Mouse (Mus musculus) hindbrain, embryonic 11.5 days (tissue): ENCODE results near the gene Snorc. TPM values are rescaled to one million over a fixed set of nuclear protein-coding genes. Genes with fewer than 3 reads are reported as not detected.
A peak's percentile ranks its signal among the peaks of the same experiment; 100 is the strongest.

Experiments used
- ATAC-seq: fragments of 200-750 bp; cut with Nextera tagmentation; 2 replicates; pipeline ENCODE4 v1.8.0; 2017; ENCODE audit warnings: mild to moderate bottlenecking, moderate TSS enrichment, moderate library complexity; ENCODE audit not compliant: low FRiP score
- DNase-seq: peaks from one replicate; pipeline ENCODE4 v3.0.0-alpha.2; 2015; ENCODE audit warnings: low spot score
- H3K27ac ChIP-seq: fragments of 300-500 bp; sonication (generic); 2 replicates; pipeline ENCODE4 v1.5.1; 2014; ENCODE audit warnings: mild to moderate bottlenecking, low read depth, low read length
- H3K27me3 ChIP-seq: fragments of 300-500 bp; sonication (generic); 2 replicates; pipeline ENCODE4 v1.6.1; 2014; ENCODE audit warnings: mild to moderate bottlenecking, low read length, moderate library complexity, mixed read lengths; ENCODE audit not compliant: control insufficient read depth, insufficient read depth
- H3K36me3 ChIP-seq: fragments of 300-500 bp; sonication (generic); 2 replicates; pipeline ENCODE4 v1.6.1; 2014; ENCODE audit warnings: mild to moderate bottlenecking, low read length, moderate library complexity, mixed read lengths; ENCODE audit not compliant: control insufficient read depth, insufficient read depth
- H3K4me1 ChIP-seq: fragments of 300-500 bp; sonication (generic); replicated peaks from 2 replicates; pipeline ENCODE4 v1.6.1; 2014; ENCODE audit warnings: low read length, mixed read lengths; ENCODE audit not compliant: control insufficient read depth, insufficient read depth
- H3K4me2 ChIP-seq: fragments of 300-500 bp; sonication (generic); replicated peaks from 2 replicates; pipeline ENCODE4 v1.6.1; 2014; ENCODE audit warnings: mild to moderate bottlenecking, low read depth, low read length
- H3K4me3 ChIP-seq: fragments of 300-500 bp; sonication (generic); 2 replicates; pipeline ENCODE4 v1.5.1; 2014; ENCODE audit warnings: low read depth, low read length
- H3K9ac ChIP-seq: fragments of 300-500 bp; sonication (generic); 2 replicates; pipeline ENCODE4 v1.6.1; 2014; ENCODE audit warnings: low read depth, low read length
- H3K9me3 ChIP-seq: fragments of 300-500 bp; sonication (generic); 2 replicates; pipeline ENCODE4 v1.6.1; 2016; ENCODE audit warnings: low read length; ENCODE audit not compliant: control insufficient read depth
- WGBS: fragments of 180-500 bp; shearing (Covaris S2); extraction: QIAGEN DNeasy Blood & Tissue Kit; methylation state at CpG from one replicate; pipeline ENCODE4 v1.1.7; 2014; 5-methylcytosine and 5-hydroxymethylcytosine counted together
- polyA plus RNA-seq: library from polyadenylated mRNA; unstranded; fragments of >200 nt; fragmentation: Nextera tagmentation; extraction: Ambion mirVana; gene quantifications from 2 replicates; pipeline ENCODE4 v1.2.1, GENCODE M21; 2014

The Snorc gene
- polyA plus RNA-seq, 1 experiment from 2014 or later, result not detected

DNA sequence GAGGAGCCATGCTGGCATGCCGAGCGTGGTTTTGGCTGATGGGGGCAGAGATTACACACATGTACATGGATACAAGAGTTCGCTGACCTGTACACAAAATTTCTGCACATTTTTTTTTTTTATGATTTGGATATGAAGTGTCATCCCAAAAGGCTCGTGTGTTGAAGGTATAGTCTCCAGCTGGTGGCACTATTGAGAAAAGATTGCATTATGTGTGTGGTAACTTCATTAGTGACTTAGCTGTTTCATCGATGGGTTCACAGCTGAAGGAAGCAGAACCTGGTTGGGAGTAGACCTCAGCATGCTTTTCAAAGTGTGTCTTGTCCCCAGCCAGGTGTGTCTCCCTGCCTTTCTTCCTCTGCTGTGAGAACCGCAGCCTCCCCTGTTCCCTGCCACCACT is 1.8 kb upstream of the Snorc start:
- no peak overlapping the region for H3K4me3 ChIP-seq
- no peaks in the 10 kb centered on the region for H3K27me3 ChIP-seq
- H3K9me3 ChIP-seq, result no peaks in the 10 kb centered on the region
- ATAC-seq, result no peak
- no peaks in the 10 kb centered on the region for H3K36me3 ChIP-seq
- H3K27ac ChIP-seq, result no peak overlapping the region
- no peaks in the 10 kb centered on the region for H3K4me1 ChIP-seq
- no peak overlapping the region for H3K9ac ChIP-seq
- 80% methylated on average over 6 of the region's 6 CpGs for WGBS
- no peak for DNase-seq
- no peak overlapping the region for H3K4me2 ChIP-seq

DNA sequence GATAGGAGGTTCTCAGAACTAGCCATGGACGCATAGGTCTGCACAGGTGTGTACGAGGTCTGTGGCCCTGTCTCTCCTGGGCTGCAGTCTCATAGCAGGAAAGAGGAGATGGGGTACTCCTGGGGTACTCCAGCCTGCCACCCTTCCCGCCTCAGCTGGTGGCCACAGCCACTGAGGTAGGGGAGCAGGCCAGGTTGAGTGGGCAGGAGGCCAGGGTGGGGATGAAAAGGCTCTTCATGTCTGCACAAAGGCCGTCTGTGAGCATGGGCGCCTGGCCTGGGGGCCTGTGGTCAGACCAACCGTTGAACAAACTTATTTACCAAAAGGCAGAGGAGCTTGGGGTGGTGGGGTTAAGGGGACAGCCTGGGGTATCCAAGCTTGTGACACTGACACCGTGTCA is 1.8 kb downstream of the Snorc start:
- no peak for ATAC-seq
- H3K27ac ChIP-seq, result no peak overlapping the region

DNA sequence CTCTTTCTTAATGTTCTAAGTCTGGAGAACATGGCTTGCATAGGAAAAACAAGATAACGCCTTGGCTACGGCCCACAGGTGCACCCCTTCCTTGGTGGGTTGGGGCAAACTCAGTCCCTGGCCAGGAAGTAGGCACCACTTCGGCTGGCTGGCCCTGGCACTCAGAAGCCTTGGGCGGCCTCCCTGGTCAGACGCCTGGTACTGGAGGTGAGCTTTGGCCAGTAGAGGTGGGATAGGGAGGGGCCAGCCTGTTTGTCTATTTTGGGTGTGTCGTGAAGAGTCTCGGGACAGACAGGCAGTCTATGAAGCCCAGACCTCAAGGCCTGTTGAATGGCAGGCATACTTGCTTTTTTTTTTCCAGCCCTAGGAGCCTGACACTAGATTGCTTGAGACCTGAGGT is 2.5 kb downstream of the Snorc start:
- WGBS, result 87% methylated on average over 7 of the region's 7 CpGs
- peaks cover 2% of the 10 kb centered on the region; the same call in 1 of the 2 replicates for H3K4me1 ChIP-seq

More for the DNA sequence above, 1.8 kb downstream of the Snorc start:
- H3K4me1 ChIP-seq, result peaks cover 2% of the 10 kb centered on the region; the same call in 1 of the 2 replicates
- DNase-seq, result no peak
- no peak overlapping the region for H3K9ac ChIP-seq
- no peaks in the 10 kb centered on the region for H3K9me3 ChIP-seq
- no peak overlapping the region for H3K4me3 ChIP-seq
- H3K4me2 ChIP-seq, result no peak overlapping the region
- 80% methylated on average over 7 of the region's 7 CpGs for WGBS
- no peaks in the 10 kb centered on the region for H3K36me3 ChIP-seq
- peaks cover 10% of the 10 kb centered on the region for H3K27me3 ChIP-seq

GRCm38 (mm10) chr1:87475076-87475895 is 5.2 kb downstream of the Snorc start:
- H3K36me3 ChIP-seq, result no peaks in the 10 kb centered on the region
- H3K27ac ChIP-seq, result no peak overlapping the region
- H3K9me3 ChIP-seq, result no peaks in the 10 kb centered on the region
- H3K4me3 ChIP-seq, result peak overlapping the region; percentile 28
- H3K4me2 ChIP-seq, result peak overlapping the region; percentile 77
- H3K27me3 ChIP-seq, result peaks cover 10% of the 10 kb centered on the region
- peak; percentile 47 for ATAC-seq
- H3K4me1 ChIP-seq, result peaks cover 2% of the 10 kb centered on the region; the same call in 1 of the 2 replicates
- H3K9ac ChIP-seq, result peak overlapping the region; percentile 40; the same call in 1 of the 2 replicates
- WGBS, result 3% methylated on average over 37 of the region's 42 CpGs
- DNase-seq, result peak; percentile 37

More for the DNA sequence above, 2.5 kb downstream of the Snorc start:
- H3K4me3 ChIP-seq, result no peak overlapping the region
- H3K27me3 ChIP-seq, result peaks cover 10% of the 10 kb centered on the region
- H3K4me2 ChIP-seq, result no peak overlapping the region
- DNase-seq, result no peak
- H3K9me3 ChIP-seq, result no peaks in the 10 kb centered on the region
- ATAC-seq, result no peak
- no peaks in the 10 kb centered on the region for H3K36me3 ChIP-seq
- H3K27ac ChIP-seq, result no peak overlapping the region
- no peak overlapping the region for H3K9ac ChIP-seq

DNA sequence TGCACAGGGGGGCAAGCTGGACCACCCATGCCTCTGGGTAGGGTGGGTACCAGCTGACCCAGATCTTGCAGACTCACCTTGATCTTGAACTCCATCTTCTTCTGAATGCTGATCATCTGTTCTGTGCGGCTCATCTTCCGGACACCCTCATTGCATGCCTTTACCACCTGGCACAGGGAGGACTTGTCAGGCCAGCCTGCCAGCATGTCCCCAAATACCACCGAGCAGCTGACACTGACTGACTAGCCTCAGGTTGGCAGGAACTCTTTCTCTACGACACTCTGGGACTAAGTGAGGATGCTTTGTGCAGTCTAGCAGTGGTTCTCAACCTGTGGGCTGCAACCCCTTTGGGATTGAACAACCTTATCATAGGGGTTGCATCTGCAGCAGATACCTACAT is 12.5 kb downstream of the Snorc start:
- H3K9me3 ChIP-seq, result no peaks in the 10 kb centered on the region
- H3K27me3 ChIP-seq, result no peaks in the 10 kb centered on the region
- ATAC-seq (no peak), DNase-seq (no peak)
- no peak overlapping the region for H3K27ac ChIP-seq
- H3K4me2 ChIP-seq, result no peak overlapping the region
- no peaks in the 10 kb centered on the region for H3K36me3 ChIP-seq
- no peak overlapping the region for H3K9ac ChIP-seq
- no peaks in the 10 kb centered on the region for H3K4me1 ChIP-seq
- 89% methylated on average over 4 of the region's 4 CpGs for WGBS
- no peak overlapping the region for H3K4me3 ChIP-seq

GRCm38 (mm10) chr1:87486386-87486785 is 16.3 kb downstream of the Snorc start:
- no peaks in the 10 kb centered on the region for H3K4me1 ChIP-seq
- H3K27ac ChIP-seq, result no peak overlapping the region
- no peak overlapping the region for H3K4me3 ChIP-seq
- H3K9ac ChIP-seq, result no peak overlapping the region
- H3K4me2 ChIP-seq, result no peak overlapping the region
- no peak for DNase-seq
- 82% methylated on average over 6 of the region's 6 CpGs for WGBS
- H3K9me3 ChIP-seq, result no peaks in the 10 kb centered on the region
- H3K36me3 ChIP-seq, result no peaks in the 10 kb centered on the region
- H3K27me3 ChIP-seq, result no peaks in the 10 kb centered on the region
- ATAC-seq, result no peak

- Histone ChIP-seq H3K9ac (no peak overlapping the region), H3K27ac (no peak overlapping the region), H3K9me3 (no peaks in the 10 kb centered on the region), H3K4me3 (no peak overlapping the region), H3K27me3 (no peaks in the 10 kb centered on the region), H3K4me1 (no peaks in the 10 kb centered on the region), H3K36me3 (no peaks in the 10 kb centered on the region), H3K4me2 (no peak overlapping the region)
- DNase-seq, result no peak
- ATAC-seq, result no peak
- 91% methylated on average over 3 of the region's 3 CpGs for WGBS
These were observed 22.2 kb downstream of the Snorc start for GRCm38 (mm10) chr1:87492285-87492684.

DNA sequence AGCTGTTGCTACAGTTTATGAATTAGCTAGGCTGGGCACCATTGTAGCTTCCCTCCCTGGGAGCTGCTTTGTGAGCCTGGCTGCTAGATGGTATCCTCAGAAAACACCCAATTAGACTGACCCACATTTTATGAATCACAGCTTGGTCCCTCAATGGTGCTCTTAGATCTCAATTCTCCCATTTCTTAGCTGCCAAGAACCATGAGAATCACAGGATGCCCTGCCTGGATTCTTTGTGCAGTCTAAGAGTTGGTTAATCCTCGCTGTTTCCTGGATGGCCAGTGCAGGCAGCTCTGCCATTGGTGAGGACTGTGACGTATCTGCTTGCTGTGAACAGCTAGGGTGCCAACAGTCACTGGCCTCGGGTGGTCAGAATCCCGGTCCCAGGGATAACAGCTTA is 23.5 kb downstream of the Snorc start:
- no peaks in the 10 kb centered on the region for H3K9me3 ChIP-seq

GRCm38 (mm10) chr1:87505524-87505923 is 35.5 kb downstream of the Snorc start:
- ATAC-seq, result no peak
- H3K4me1 ChIP-seq, result peaks cover 4% of the 10 kb centered on the region; the same call in 1 of the 2 replicates
- 94% methylated on average over 4 of the region's 4 CpGs for WGBS

More for the DNA sequence above, 23.5 kb downstream of the Snorc start:
- Histone ChIP-seq H3K9ac (no peak overlapping the region), H3K4me2 (no peak overlapping the region), H3K27me3 (no peaks in the 10 kb centered on the region), H3K4me3 (no peak overlapping the region), H3K27ac (no peak overlapping the region), H3K4me1 (no peaks in the 10 kb centered on the region), H3K36me3 (no peaks in the 10 kb centered on the region)
- no peak for ATAC-seq
- WGBS, result 83% methylated on average over 4 of the region's 4 CpGs
- no peak for DNase-seq

More at GRCm38 (mm10) chr1:87505524-87505923, 35.5 kb downstream of the Snorc start:
- Histone ChIP-seq H3K27me3 (peaks cover 16% of the 10 kb centered on the region), H3K36me3 (no peaks in the 10 kb centered on the region), H3K9ac (no peak overlapping the region), H3K4me3 (no peak overlapping the region), H3K4me2 (no peak overlapping the region), H3K9me3 (no peaks in the 10 kb centered on the region), H3K27ac (no peak overlapping the region)
- no peak for DNase-seq
